Mouse (Mus musculus) brown adipose tissue, adult 24 weeks (tissue): ENCODE data around the gene Rasal2. TPM values are rescaled to one million over a fixed set of nuclear protein-coding genes. Genes with fewer than 3 reads are reported as not detected.
"Not testable (repeated sequence)": the region's sequence is repeated elsewhere in the genome, so short reads cannot be mapped to it uniquely, and the experiment has no call there.

Source experiments
- H3K27ac ChIP-seq: fragments of 200-500 bp; replicated peaks from 2 replicates; pipeline ENCODE4 v1.5.1; 2012; ENCODE audit warnings: low read depth, mild to moderate bottlenecking, low read length
- H3K4me1 ChIP-seq: fragments of 200-500 bp; 2 replicates; pipeline ENCODE4 v1.6.1; 2012; ENCODE audit warnings: low read length, mixed read lengths; ENCODE audit not compliant: control insufficient read depth, insufficient read depth, insufficient read length
- H3K4me3 ChIP-seq: fragments of 200-500 bp; 2 replicates; pipeline ENCODE4 v1.5.1; 2012; ENCODE audit warnings: low read depth, mild to moderate bottlenecking, low read length, moderate library complexity; ENCODE audit not compliant: insufficient read depth
- polyA plus RNA-seq: library from polyadenylated mRNA; stranded (reverse); fragments of >200 nt; gene quantifications from 2 replicates; pipeline ENCODE4 v1.2.4, GENCODE M21; 2012; ENCODE audit not compliant: missing spikeins, insufficient read depth, insufficient read length

Rasal2 gene
- polyA plus RNA-seq, 1 experiment = 3.4 TPM

GRCm38 (mm10) chr1:157255776-157256175 is 156.6 kb downstream of the Rasal2 start:
- H3K4me1 ChIP-seq = peaks cover 3% of the 10 kb centered on the region
- no peak overlapping the region for H3K4me3 ChIP-seq
- no peak overlapping the region for H3K27ac ChIP-seq

DNA sequence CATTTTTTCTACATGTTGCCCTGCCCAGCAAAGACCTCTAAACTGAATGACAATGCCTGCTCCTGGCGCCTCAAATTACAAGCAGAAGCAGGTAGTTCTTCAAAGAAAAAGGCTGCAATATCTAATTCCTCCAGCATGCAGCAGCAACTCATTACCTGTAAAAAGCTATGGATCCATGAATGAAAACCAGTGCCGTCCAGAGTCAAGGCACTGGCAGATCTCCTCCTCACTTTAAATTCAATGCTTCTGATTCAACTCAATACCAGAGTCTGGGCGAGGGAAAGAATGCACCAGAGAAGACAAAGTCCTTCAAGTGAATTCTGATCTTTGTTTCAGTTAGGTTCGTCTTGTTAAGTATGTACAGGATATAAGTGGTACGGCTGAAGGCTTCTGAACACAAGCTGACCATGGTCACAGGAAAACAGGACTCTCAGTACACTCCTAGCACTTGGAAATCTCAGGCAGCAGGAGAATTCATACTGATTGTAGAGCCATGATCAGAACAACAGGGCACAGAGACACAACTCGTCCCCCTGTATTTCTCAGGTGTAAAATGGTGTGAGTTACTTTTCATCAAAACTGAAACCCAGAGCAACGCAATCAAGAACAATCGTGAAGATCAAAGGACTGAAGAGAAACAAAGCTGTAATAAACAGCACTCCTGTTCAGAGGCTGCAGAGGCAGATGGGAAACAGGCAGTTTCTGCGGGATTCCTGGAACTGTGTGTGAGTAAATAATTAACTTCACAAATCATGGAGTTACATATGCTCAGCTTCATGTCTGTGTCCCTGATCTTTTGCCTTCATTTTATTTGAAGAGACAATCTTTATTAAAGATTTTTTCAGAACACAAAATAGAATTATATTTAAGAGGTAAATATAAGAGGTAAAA is 158.6 kb downstream of the Rasal2 start:
- Histone ChIP-seq H3K27ac (no peak overlapping the region), H3K4me1 (peaks cover 3% of the 10 kb centered on the region), H3K4me3 (no peak overlapping the region)

GRCm38 (mm10) chr1:157248112-157248511 is 164.3 kb downstream of the Rasal2 start:
- peaks cover 5% of the 10 kb centered on the region for H3K4me1 ChIP-seq
- no peak overlapping the region for H3K27ac ChIP-seq
- H3K4me3 ChIP-seq = no peak overlapping the region

- peaks cover 5% of the 10 kb centered on the region for H3K4me1 ChIP-seq
- H3K27ac ChIP-seq = no peak overlapping the region
- H3K4me3 ChIP-seq = no peak overlapping the region
Measured at GRCm38 (mm10) chr1:157247341-157247740, 165.1 kb downstream of the Rasal2 start.

DNA sequence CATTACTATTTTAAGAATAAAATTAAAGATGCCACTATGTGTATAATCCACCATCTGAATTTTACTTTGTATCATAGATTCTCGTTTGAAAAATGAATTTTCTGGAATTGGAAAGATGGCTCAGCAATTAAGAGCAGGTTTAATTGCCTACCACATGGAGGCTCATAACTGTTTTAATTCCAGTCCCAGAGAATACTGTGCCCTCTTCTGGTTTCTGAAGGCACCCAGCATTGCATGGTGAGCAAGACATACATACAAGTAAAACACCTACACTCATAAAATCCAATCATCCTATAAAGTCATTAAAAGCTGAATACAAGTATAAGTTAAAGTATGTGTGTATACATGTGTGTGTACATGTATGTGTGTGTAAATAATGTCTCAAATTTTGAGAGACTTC is 165.6 kb downstream of the Rasal2 start:
- no peak overlapping the region for H3K27ac ChIP-seq
- peaks cover 5% of the 10 kb centered on the region for H3K4me1 ChIP-seq
- no peak overlapping the region for H3K4me3 ChIP-seq

DNA sequence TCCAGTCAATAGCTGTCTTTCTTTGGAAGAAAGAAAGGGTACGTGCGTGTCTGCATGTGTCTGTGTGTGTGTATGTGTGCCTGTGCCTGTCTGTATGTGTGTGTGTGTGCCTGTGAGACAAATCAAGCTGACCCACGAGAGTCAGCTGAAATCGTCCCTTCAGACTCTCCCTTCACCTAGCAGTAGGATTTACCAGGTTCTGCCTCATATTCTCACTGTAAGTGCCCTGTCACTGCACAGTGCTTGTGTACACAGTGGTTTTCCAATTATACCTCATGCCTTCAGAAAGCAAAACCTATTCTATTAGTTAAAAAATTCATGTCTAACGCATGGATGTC is 168.0 kb downstream of the Rasal2 start:
- H3K4me1 ChIP-seq = peaks cover 5% of the 10 kb centered on the region
- no peak overlapping the region for H3K27ac ChIP-seq
- H3K4me3 ChIP-seq = no peak overlapping the region

DNA sequence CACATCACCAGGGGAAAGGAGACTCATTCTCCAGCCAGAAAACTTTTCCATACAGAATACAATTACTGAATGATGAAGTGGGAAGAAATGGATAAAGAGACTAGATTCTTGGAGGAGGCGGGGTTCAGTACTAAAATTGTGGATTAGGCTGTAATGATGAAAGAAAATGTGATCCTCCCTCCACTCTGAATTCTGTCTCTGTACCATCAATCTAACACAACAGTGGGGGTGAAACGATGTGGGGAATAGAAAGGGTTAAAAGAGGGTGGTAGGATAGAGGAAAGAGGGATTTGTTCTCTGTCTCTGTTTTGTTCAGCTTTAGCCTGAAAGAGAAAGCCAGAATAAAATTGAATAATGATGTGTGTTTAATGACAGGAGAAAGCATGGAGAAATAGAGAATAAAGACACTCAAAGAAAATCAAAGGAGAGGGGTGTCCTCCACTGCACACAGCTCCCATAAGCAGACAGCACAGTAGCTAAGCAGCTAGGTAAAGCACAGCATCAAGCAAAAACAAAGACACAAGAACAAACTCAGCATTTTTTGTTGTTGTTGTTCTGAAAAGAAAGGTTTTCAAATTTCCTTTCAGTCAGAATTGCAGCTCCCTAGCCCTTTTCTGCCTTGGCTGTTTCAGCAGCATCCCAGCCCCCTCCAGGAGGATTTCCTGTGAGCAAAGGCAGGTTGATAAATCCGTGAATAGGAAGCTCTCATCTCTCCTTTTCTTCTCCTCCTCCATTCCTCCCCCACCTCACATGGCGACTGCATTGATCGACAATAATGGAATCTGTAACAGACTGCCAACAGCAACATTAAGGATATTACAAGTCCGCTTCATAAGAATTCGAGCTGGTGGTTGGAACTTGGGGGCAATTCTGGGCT is 168.6 kb downstream of the Rasal2 start:
- no peak overlapping the region for H3K27ac ChIP-seq
- no peak overlapping the region for H3K4me3 ChIP-seq
- H3K4me1 ChIP-seq = peaks cover 5% of the 10 kb centered on the region

- Histone ChIP-seq H3K4me1 (peaks cover 3% of the 10 kb centered on the region; the same call in 1 of the 2 replicates), H3K4me3 (no peak overlapping the region)
Measured at GRCm38 (mm10) chr1:157239687-157240086, 172.7 kb downstream of the Rasal2 start.

DNA sequence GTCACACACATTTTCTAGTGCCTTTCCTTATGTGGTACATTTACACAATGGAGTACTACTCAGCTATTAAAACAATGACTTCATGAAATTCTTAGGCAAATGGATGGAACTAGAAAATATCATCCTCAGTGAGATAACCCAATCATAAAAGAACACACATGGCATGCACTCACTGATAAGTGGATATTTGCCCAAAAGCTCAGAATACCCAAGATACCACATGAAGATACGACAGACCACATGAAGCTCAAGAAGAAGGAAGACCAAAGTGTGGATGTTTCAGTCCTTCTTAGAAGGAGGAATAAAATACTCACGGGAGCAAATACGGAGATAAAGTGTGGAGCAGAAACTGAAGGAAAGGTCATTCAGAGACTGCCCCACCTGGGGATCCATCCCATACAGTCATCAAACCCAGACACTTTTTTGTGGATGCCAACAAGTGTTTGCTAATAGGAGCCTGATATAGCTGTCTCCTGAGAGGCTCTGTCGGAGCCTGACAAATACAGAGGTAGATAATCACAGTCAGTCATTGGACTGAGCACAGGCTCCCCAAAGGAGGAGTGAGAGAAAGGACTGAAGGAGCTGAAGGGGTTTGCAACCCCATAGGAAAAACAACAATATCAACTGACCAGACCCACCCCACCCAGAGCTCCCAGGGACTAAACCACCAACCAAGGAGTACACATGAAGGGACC is 175.6 kb downstream of the Rasal2 start:
- not testable (repeated sequence) for H3K4me1 ChIP-seq, H3K4me3 ChIP-seq, H3K27ac ChIP-seq

More at GRCm38 (mm10) chr1:157239687-157240086, 172.7 kb downstream of the Rasal2 start:
- H3K27ac ChIP-seq = no peak overlapping the region

DNA sequence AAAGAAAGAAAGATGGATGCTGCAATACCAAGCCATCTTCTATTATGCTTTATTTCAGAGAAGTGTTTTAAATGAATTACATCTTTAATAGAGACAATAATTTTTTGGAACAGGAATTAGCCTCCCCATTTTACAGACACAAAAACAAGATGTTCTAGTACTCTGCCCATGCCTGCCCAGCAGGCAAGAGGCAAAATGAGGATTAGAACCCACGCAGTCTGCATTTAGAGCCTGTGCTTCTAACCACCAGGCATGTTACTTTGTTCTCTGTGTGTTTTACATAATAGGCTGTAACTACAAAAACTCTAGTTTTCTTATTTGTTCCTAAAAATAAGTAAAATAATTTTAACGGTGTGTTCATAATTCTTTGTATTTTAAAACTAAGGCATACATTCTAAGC is 178.9 kb downstream of the Rasal2 start:
- Histone ChIP-seq H3K27ac (no peak overlapping the region), H3K4me1 (no peaks in the 10 kb centered on the region), H3K4me3 (no peak overlapping the region)

DNA sequence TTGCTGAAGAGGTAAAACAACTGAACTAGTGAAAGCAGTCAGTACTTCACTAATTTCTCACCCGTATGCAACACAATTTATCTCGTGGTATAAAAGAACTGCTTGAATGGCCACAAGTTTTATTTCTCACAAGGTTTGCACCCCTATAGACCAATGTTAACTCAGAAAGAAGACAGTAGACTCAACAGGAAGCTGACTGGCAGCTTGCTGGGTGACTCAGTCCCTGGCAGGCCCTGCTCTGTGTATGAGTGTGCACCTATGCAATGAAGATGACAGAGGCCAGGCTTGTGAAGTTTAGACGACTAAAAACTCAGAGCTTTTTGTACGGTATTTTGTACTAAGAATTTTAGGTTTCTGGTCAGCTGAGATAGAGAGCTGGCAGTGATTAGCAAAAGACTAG is 180.0 kb downstream of the Rasal2 start:
- Histone ChIP-seq H3K4me1 (no peaks in the 10 kb centered on the region), H3K27ac (no peak overlapping the region), H3K4me3 (no peak overlapping the region)

- H3K4me3 ChIP-seq = no peak overlapping the region
- no peaks in the 10 kb centered on the region for H3K4me1 ChIP-seq
- no peak overlapping the region for H3K27ac ChIP-seq
Measured at GRCm38 (mm10) chr1:157231016-157231415, 181.4 kb downstream of the Rasal2 start.

DNA sequence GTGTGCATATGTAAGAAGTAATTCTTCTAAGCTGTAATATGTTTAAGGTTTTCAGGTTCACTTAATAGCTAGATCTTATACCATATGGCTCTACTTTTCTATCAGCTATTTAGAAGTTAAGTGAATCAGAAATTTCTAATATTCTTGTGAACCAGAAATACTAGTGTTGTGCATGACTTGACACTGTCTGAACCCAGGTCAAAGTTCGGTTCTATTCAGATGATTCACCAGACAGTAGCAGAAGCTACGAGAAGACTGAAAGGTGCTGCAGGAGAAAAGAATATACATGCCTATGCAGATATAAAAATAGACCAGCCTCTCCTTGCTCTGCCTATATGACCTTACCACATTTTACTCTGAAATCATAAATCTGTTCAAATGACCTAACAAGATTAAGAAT is 182.0 kb downstream of the Rasal2 start:
- H3K4me3 ChIP-seq = no peak overlapping the region

GRCm38 (mm10) chr1:157225013-157225412 is 187.4 kb downstream of the Rasal2 start:
- Histone ChIP-seq H3K27ac (no peak overlapping the region), H3K4me1 (no peaks in the 10 kb centered on the region), H3K4me3 (no peak overlapping the region)

More for the DNA sequence above, 182.0 kb downstream of the Rasal2 start:
- H3K4me1 ChIP-seq = no peaks in the 10 kb centered on the region
- H3K27ac ChIP-seq = no peak overlapping the region

GRCm38 (mm10) chr1:157220910-157221309 is 191.5 kb downstream of the Rasal2 start:
- Histone ChIP-seq H3K27ac (no peak overlapping the region), H3K4me1 (no peaks in the 10 kb centered on the region), H3K4me3 (no peak overlapping the region)
